Mouse (Mus musculus): Measurements from ENCODE around the gene Nckap5.

DNA sequence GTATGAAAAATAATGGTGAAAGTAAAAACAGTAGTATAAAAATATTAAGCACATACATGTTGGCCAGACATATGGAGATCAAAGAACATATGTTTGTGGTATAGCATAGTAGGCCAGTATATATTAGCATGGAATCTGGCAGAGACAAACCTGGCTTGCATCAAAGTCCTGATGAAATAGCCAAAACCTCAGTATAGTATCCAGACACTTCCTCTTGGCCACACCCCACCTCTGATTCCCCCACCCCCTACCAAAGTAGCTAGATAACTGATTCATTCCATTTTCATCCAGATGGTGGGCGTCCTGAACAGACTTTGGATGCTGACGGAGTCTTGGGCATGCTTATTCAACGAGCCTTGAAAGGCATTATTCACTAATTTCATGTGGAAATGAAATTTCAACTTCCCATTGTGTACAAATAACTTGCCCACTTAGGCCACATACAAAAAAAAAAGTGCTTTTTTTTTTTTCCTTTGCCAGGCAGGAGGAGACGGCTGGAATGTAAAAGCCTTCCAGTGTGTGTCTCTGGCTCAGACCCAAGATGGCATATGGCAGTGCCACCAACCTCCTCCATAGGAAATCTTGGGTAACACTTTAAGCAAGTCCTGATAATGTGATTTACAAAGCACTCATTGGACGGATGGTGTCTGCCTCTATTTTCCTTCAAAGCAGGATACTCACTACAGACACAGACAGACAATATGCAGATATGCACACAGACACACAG, 360.6 kb downstream of the Nckap5 start:
- TF ChIP-seq POLR2A (IDR thresholded peaks at IDR 0.05; ENCODE audit: insufficient read depth, low read depth, low read length) = no peak
- no peak for TF ChIP-seq CTCF (IDR thresholded peaks at IDR 0.05; ENCODE audit: insufficient read depth, low read depth, low read length)
